Mouse (Mus musculus) forebrain, embryonic 15.5 days (tissue): ENCODE measurements at regions not wholly inside any gene's neighbourhood (a gene's known extent, or its start where the extent isn't known, plus 50 kb on each side); places are given as distances from the start of the nearest gene placed in this dataset.
A peak's percentile ranks its signal among the peaks of the same experiment; 100 is the strongest.
"Not testable (repeated sequence)": the region's sequence is repeated elsewhere in the genome, so short reads cannot be mapped to it uniquely, and the experiment has no call there.

Source experiments
- ATAC-seq: fragments of 200-750 bp; cut with Nextera tagmentation; replicated peaks from 2 replicates; pipeline ENCODE4 v1.8.0; 2017; ENCODE audit warnings: mild to moderate bottlenecking, moderate TSS enrichment, moderate library complexity
- H3K27ac ChIP-seq: fragments of 300-500 bp; sonication (generic); replicated peaks from 2 replicates; pipeline ENCODE4 v1.5.1; 2015; ENCODE audit warnings: mild to moderate bottlenecking, inconsistent platforms
- H3K27me3 ChIP-seq: fragments of 300-500 bp; sonication (generic); 2 replicates; pipeline ENCODE4 v1.6.1; 2015; ENCODE audit warnings: inconsistent platforms
- H3K36me3 ChIP-seq: fragments of 300-500 bp; sonication (generic); 2 replicates; pipeline ENCODE4 v1.6.1; 2015; ENCODE audit warnings: mild to moderate bottlenecking, inconsistent platforms
- H3K4me1 ChIP-seq: fragments of 300-500 bp; sonication (generic); 2 replicates; pipeline ENCODE4 v1.6.1; 2015; ENCODE audit warnings: inconsistent platforms
- H3K4me2 ChIP-seq: fragments of 300-500 bp; sonication (generic); replicated peaks from 2 replicates; pipeline ENCODE4 v1.6.1; 2015; ENCODE audit warnings: mild to moderate bottlenecking, inconsistent platforms
- H3K4me3 ChIP-seq: fragments of 300-500 bp; sonication (generic); 2 replicates; pipeline ENCODE4 v1.5.1; 2015; ENCODE audit warnings: mild to moderate bottlenecking, inconsistent platforms
- H3K9ac ChIP-seq: fragments of 300-500 bp; sonication (generic); replicated peaks from 2 replicates; pipeline ENCODE4 v1.6.1; 2015; ENCODE audit warnings: mild to moderate bottlenecking, inconsistent platforms
- H3K9me3 ChIP-seq: fragments of 300-500 bp; sonication (generic); 2 replicates; pipeline ENCODE4 v1.6.1; 2016; ENCODE audit warnings: inconsistent platforms
- WGBS: fragments of 180-500 bp; shearing (Covaris S2); methylation state at CpG from one replicate; pipeline ENCODE4 v1.1.7; 2015; ENCODE audit warnings: mixed read lengths; 5-methylcytosine and 5-hydroxymethylcytosine counted together

DNA sequence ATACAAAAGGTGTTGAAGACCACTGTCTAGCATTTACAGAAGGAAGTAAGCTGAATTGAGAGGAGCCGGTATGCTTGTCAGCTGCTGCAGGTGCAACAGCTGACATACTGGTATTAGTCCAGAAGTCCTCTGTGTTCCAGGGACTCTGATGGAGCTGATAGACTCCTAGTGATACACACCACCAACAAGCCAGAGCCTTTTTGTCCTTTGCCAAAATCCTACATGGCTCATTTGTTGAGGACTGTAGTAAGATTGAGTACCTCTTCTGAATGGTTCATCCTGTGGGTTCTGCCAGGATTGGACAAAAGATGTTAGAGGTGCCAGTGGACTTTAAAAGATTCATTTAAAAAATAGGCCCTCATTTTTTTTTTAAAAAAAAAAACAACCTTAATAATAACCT is 129.4 kb upstream of the Tmem185a start:
- 60% methylated on average over 1 of the region's 1 CpGs for WGBS
- Histone ChIP-seq H3K9me3 (no peaks in the 10 kb centered on the region), H3K4me3 (no peak overlapping the region), H3K36me3 (no peaks in the 10 kb centered on the region), H3K27me3 (no peaks in the 10 kb centered on the region), H3K4me1 (no peaks in the 10 kb centered on the region), H3K9ac (no peak overlapping the region), H3K27ac (no peak overlapping the region), H3K4me2 (no peak overlapping the region)
- ATAC-seq = no peak

DNA sequence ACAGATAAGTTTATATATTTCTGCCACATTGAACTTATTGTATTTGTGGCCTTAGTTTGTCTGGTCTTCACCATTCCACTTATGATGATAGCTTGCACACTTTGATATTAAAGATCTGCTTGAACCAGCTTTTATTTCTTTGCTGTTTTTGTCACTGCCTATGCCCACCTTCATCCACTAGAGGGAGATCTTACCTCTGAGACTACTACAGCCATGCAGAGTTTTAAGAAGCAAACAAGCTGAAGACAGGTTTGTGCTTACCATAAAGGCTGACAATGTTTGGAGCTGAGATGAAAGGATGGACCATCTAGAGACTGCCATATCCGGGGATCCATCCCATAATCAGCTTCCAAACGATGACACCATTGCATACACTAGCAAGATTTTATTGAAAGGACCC is 105.4 kb upstream of the Tmem185a start:
- H3K36me3 ChIP-seq, H3K4me1 ChIP-seq, H3K27ac ChIP-seq, H3K9ac ChIP-seq, H3K27me3 ChIP-seq, H3K4me3 ChIP-seq, H3K9me3 ChIP-seq, H3K4me2 ChIP-seq: not testable (repeated sequence)
- peak; percentile 64; the same call in 1 of the 2 replicates for ATAC-seq
- 13% methylated on average over 2 of the region's 2 CpGs for WGBS

DNA sequence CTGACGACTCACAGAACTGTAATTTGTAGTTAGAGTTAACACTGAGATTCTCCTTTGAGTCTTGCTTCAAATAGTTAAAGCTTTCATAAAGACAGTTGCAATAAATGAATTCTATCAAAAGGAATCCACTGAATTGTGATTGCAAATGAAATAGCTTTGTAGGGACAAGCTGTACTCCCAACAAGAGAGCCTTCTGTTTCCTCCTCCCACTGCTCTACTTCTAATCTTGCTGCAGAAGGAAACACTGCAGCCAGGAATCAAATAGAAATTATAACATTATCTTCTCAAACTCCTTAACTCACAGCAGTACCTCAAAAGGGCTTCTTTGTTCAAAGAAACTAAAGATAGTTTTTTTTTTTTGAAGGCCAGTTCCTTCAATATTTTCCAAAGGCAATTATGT is 103.2 kb upstream of the Tmem185a start:
- Histone ChIP-seq H3K36me3 (no peaks in the 10 kb centered on the region), H3K27ac (no peak overlapping the region), H3K27me3 (no peaks in the 10 kb centered on the region), H3K4me2 (no peak overlapping the region), H3K9ac (no peak overlapping the region), H3K9me3 (no peaks in the 10 kb centered on the region), H3K4me3 (no peak overlapping the region), H3K4me1 (no peaks in the 10 kb centered on the region)
- WGBS = 62% methylated on average over 1 of the region's 1 CpGs
- ATAC-seq = no peak

DNA sequence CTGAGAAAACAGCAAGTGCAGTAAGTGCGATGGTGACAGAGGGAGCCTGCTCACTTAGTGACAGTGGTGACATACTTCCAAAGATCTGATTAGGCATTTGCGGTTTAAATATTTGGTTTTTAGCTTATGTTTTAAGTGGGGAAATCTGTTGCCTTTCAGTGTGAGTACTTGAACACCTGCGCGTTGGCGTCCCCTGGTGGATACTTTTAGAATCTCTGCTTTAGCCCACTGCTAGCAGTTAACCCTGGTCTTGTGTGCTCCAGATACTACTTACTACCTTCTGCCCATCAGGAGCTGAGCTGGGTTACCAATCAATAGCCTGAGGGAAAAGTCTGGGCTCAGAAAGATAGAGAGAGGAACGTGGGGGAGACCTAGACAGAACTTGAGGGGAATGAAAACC is 97.3 kb upstream of the Tmem185a start:
- not testable (repeated sequence) for H3K4me1 ChIP-seq, H3K27ac ChIP-seq, H3K4me2 ChIP-seq, H3K36me3 ChIP-seq, H3K9ac ChIP-seq, H3K27me3 ChIP-seq, ATAC-seq, H3K9me3 ChIP-seq, H3K4me3 ChIP-seq
- 17% methylated on average over 2 of the region's 6 CpGs for WGBS

DNA sequence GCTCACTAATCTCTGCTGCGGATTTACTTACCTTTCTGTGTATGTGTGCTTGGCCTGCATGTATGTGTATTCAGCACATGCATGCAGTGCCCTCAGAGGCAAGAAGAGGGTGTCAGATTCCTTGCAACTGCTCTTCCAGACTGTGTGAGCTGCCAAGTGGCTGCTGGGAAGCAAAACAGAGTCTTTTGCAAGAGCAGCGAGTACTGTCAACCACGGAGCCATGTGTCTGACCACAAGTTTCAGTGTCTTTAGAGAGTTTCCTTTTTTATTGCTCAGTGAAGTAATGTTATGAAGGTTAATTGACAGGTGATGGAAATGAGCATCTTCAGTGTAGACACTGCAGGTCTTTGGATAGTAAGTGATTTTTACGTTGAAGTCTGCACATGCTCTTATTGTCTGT is 93.6 kb upstream of the Tmem185a start:
- H3K36me3 ChIP-seq, H3K4me3 ChIP-seq, H3K9me3 ChIP-seq, H3K27me3 ChIP-seq, H3K4me1 ChIP-seq, H3K4me2 ChIP-seq, H3K27ac ChIP-seq, H3K9ac ChIP-seq, ATAC-seq: not testable (repeated sequence)
- WGBS = 87% methylated on average over 3 of the region's 4 CpGs

DNA sequence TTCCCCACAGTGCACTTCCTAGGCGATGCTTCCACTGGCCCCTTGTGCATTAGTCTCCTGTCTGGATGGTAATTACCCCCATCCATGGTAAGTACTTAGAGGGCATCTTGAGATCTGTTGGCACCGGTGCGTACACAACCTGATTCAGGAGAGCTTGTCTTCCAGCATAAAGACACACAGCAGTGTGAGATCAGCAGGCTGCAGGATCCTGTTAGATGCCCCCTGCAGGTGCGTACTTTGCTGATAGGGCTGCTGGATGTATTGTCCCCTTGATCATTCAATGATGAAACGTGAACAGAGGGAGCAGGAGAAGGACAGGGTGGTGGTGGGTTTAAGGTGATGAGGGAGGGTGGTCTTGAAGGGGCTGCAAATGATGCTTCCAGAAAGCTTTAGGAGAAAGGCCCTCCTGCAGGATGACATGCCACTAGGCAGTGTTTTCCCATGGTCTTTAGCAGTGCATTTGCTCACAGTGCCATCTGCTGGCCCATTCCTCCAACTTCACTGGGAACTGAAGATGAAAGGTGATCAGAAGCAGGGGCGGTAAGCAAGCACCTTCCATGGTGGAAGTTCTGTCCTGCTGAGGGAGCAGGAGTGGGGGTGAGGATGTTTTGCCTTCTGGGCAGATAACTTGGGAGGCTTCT is 92.5 kb upstream of the Tmem185a start:
- ATAC-seq = peak; percentile 83
- H3K27ac ChIP-seq, H3K36me3 ChIP-seq, H3K4me1 ChIP-seq, H3K27me3 ChIP-seq, H3K4me2 ChIP-seq, H3K9ac ChIP-seq, H3K4me3 ChIP-seq, H3K9me3 ChIP-seq: not testable (repeated sequence)
- WGBS = 51% methylated on average over 6 of the region's 6 CpGs
